ENCODE assay signal across 8 mouse cellular contexts in genomic region chr7:29124970-29125369, GRCm38 (mm10). TPM values are rescaled to one million over a fixed set of nuclear protein-coding genes. Genes with fewer than 3 reads are reported as not detected.
A peak's percentile ranks its signal among the peaks of the same experiment; 100 is the strongest.
DNase-seq lines count a peak whose midpoint lies in the region; ATAC-seq and TF ChIP-seq lines count a peak whose summit lies in the region.

Gene Ryr1, minus strand, starts transcription at chr7:29125179.

- H3K4me3 ChIP-seq in layer of hippocampus, adult 2 months, result no peak within 1 kb of the TSS
- H3K4me3 ChIP-seq in lung, embryonic 15.5 days, result peak within 1 kb of the TSS; percentile 40
- H3K4me3 ChIP-seq in olfactory bulb, adult 2 months (ENCODE audit: insufficient read depth, low read depth, low read length), result no peak within 1 kb of the TSS

- no peaks in the 10 kb centered on the region for H3K9me3 ChIP-seq in lung, embryonic 15.5 days

- no peak for TF ChIP-seq CTCF in layer of hippocampus, adult 2 months (conservative IDR thresholded peaks at IDR 0.05)
- TF ChIP-seq CTCF in olfactory bulb, adult 2 months (IDR thresholded peaks at IDR 0.05; ENCODE audit: insufficient read depth, low read depth, low read length), result no peak

- peaks cover 16% of the 10 kb centered on the region for H3K4me1 ChIP-seq in lung, embryonic 15.5 days
- peaks cover 9% of the 10 kb centered on the region; the same call in 1 of the 2 replicates for H3K4me1 ChIP-seq in olfactory bulb, adult 2 months (ENCODE audit: control insufficient read depth, insufficient read depth, low read length)

- peak within 1 kb of the TSS; percentile 89 for H3K4me2 ChIP-seq in lung, embryonic 15.5 days

- no peaks in the 10 kb centered on the region for H3K27me3 ChIP-seq in lung, embryonic 15.5 days

- WGBS in lung, embryonic 15.5 days, result 0% methylated on average over 16 of the region's 16 CpGs
- WGBS in olfactory bulb, adult 2 months, result 3% methylated on average over 16 of the region's 16 CpGs

- peak; percentile 90 for ATAC-seq in lung, embryonic 15.5 days (ENCODE audit: borderline replicate concordance, extremely low read depth, low FRiP score, low TSS enrichment)

- TF ChIP-seq POLR2A in olfactory bulb, adult 2 months (IDR thresholded peaks at IDR 0.05; ENCODE audit: insufficient read depth, low read depth, low read length), result no peak

- no peak for DNase-seq in layer of hippocampus, adult 2 months (ENCODE audit: low spot score in 2 of 2)
- DNase-seq in layer of hippocampus, adult 9-10 months (ENCODE audit: low spot score), result no peak
- peak; percentile 62 for DNase-seq in c-Kit-positive CD71-positive TER-119-positive erythroid progenitor cells, embryonic 14.5 days (ENCODE audit: low spot score)
- DNase-seq in gastrocnemius, postnatal 36 days, result peak; percentile 61 to 74
- peak; percentile 11 to 30 for DNase-seq in kidney, adult 8-10 months
- DNase-seq in cerebellum, postnatal 36 days, result no peak

- intact Hi-C loops in gastrocnemius, postnatal 36 days (cut with DNase I), result loop anchor here (5.0 kb wide), 2 partner anchors 122 to 177 kb away; partner anchors contain the start of genes 2200002D01Rik and Dpf1

- no peaks in the 10 kb centered on the region for H3K36me3 ChIP-seq in lung, embryonic 15.5 days

- H3K9ac ChIP-seq in lung, embryonic 15.5 days, result peak within 1 kb of the TSS; percentile 40

- H3K27ac ChIP-seq in layer of hippocampus, adult 2 months, result no peak within 1 kb of the TSS
- H3K27ac ChIP-seq in lung, embryonic 15.5 days, result no peak within 1 kb of the TSS
- H3K27ac ChIP-seq in olfactory bulb, adult 2 months (ENCODE audit: insufficient read depth, low read depth, low read length), result no peak within 1 kb of the TSS

RNA-seq across cellular contexts. Expression of gene Ryr1, which starts in this region (rescaled TPM):
- total RNA-seq in layer of hippocampus, adult 2 months (2021), result 10 to 100 TPM; 19.6 to 23.3 TPM
- 1,000 to 10,000 TPM; 1,495 to 1,823 TPM for total RNA-seq in gastrocnemius, postnatal 36 days (2021)
- 0.19 and 0.24 TPM in 2 replicates for polyA plus RNA-seq in lung, embryonic 15.5 days (2015; fragmentation: Nextera tagmentation; extraction: Ambion mirVana)
- polyA plus RNA-seq in olfactory bulb, adult 2 months (2012; ENCODE audit: insufficient read depth, insufficient read length, low replicate concordance, missing spikeins), result not detected in 2 replicates

Comparison
In these comparisons a context has a peak if more than half of its experiments do, and no peak if none do; other contexts are left out.
1. RNA of gene Ryr1 (total RNA-seq): 1,495 to 1,823 TPM in gastrocnemius, postnatal 36 days; 19.6 to 23.3 TPM in layer of hippocampus, adult 2 months; every median in the first group is over 10 times any median in the second.
2. Peak in ATAC-seq, H3K4me3 ChIP-seq, H3K9ac ChIP-seq and H3K4me2 ChIP-seq in lung, embryonic 15.5 days; RNA of the gene not detected or under 1 TPM.
3. DNase-seq: peak in c-Kit-positive CD71-positive TER-119-positive erythroid progenitor cells, embryonic 14.5 days (single experiment), gastrocnemius, postnatal 36 days (2 of 2) and kidney, adult 8-10 months (2 of 2); none in layer of hippocampus, adult 2 months (0 of 2), layer of hippocampus, adult 9-10 months (single experiment) and cerebellum, postnatal 36 days (0 of 2).